18 mouse cellular contexts compared by ENCODE assay signal in genomic region chr13:37442531-37442930, GRCm38 (mm10).
DNase-seq lines count a peak whose midpoint lies in the region; ATAC-seq lines count a peak whose summit lies in the region.
"Had no signal": no experiment of that assay in that cellular context is flagged by ENCODE, and none has a peak within 500 bp of the region (broad histone marks: within the 10 kb centered on the region; RNA-seq: fewer than 3 reads in every experiment).

No protein-coding gene starts in this region.

- peaks cover 17% of the 10 kb centered on the region for H3K4me1 ChIP-seq in kidney, embryonic 16.5 days (ENCODE audit: insufficient read depth, low read length)
- H3K4me1 ChIP-seq in neural tube, embryonic 11.5 days (ENCODE audit: control insufficient read depth, insufficient read depth, low read length), result no peaks in the 10 kb centered on the region; the same call in 1 of the 2 replicates
- H3K4me1 ChIP-seq in neural tube, embryonic 15.5 days, result 0 out of 2 replicates have a peak, but pooled peaks cover 3% of the 10 kb centered on the region
- H3K4me1 ChIP-seq: forebrain, embryonic 13.5 days had no signal

- H3K9me3 ChIP-seq in kidney, embryonic 16.5 days (ENCODE audit: low read length), result no peaks in the 10 kb centered on the region
- no peaks in the 10 kb centered on the region for H3K9me3 ChIP-seq in neural tube, embryonic 11.5 days (ENCODE audit: control insufficient read depth, low read length)
- H3K9me3 ChIP-seq in neural tube, embryonic 15.5 days (replicated peaks), result no peaks in the 10 kb centered on the region
- H3K9me3 ChIP-seq: forebrain, embryonic 13.5 days; hindbrain, embryonic 12.5 days; liver, embryonic 13.5 days had no signal

- peaks cover 6% of the 10 kb centered on the region; the same call in 1 of the 2 replicates for H3K27me3 ChIP-seq in kidney, embryonic 16.5 days (ENCODE audit: insufficient read depth, low read length)
- H3K27me3 ChIP-seq in neural tube, embryonic 11.5 days (ENCODE audit: control insufficient read depth, insufficient read depth, low read length), result no peaks in the 10 kb centered on the region; the same call in 1 of the 2 replicates
- peaks cover 7% of the 10 kb centered on the region; the same call in 1 of the 2 replicates for H3K27me3 ChIP-seq in neural tube, embryonic 15.5 days (replicated peaks)
- H3K27me3 ChIP-seq: liver, embryonic 13.5 days had no signal

- no peak overlapping the region for H3K4me3 ChIP-seq in kidney, embryonic 16.5 days (ENCODE audit: low read length)
- H3K4me3 ChIP-seq in neural tube, embryonic 11.5 days (ENCODE audit: low read depth, low read length), result no peak overlapping the region
- no peak overlapping the region for H3K4me3 ChIP-seq in neural tube, embryonic 15.5 days (replicated peaks)
- H3K4me3 ChIP-seq: forebrain, embryonic 13.5 days; hindbrain, embryonic 12.5 days; layer of hippocampus, adult 2 months; liver, embryonic 13.5 days; myocyte had no signal

- H3K36me3 ChIP-seq in kidney, embryonic 16.5 days (ENCODE audit: insufficient read depth, low read length), result no peaks in the 10 kb centered on the region
- H3K36me3 ChIP-seq in neural tube, embryonic 11.5 days (ENCODE audit: control insufficient read depth, insufficient read depth, low read length), result no peaks in the 10 kb centered on the region
- no peaks in the 10 kb centered on the region for H3K36me3 ChIP-seq in neural tube, embryonic 15.5 days
- H3K36me3 ChIP-seq: hindbrain, embryonic 12.5 days; liver, embryonic 13.5 days had no signal

- no peak overlapping the region for H3K9ac ChIP-seq in kidney, embryonic 16.5 days (replicated peaks; ENCODE audit: low read length)
- no peak overlapping the region for H3K9ac ChIP-seq in neural tube, embryonic 11.5 days (ENCODE audit: low read length)
- H3K9ac ChIP-seq in neural tube, embryonic 15.5 days (replicated peaks), result no peak overlapping the region
- H3K9ac ChIP-seq: forebrain, embryonic 13.5 days; hindbrain, embryonic 12.5 days; liver, embryonic 13.5 days had no signal

- no peak; the same call in 1 of the 2 replicates for ATAC-seq in kidney, embryonic 16.5 days (ENCODE audit: low FRiP score, low TSS enrichment)
- ATAC-seq in neural tube, embryonic 11.5 days (ENCODE audit: insufficient read depth, low FRiP score, low TSS enrichment), result no peak
- ATAC-seq in neural tube, embryonic 15.5 days (ENCODE audit: low FRiP score), result no peak
- ATAC-seq: forebrain, embryonic 13.5 days; inflammation-experienced regulatory T-cells, adult 6 months had no signal

- peak; percentile 69 for DNase-seq in adrenal gland, postnatal 14 days
- DNase-seq in adrenal gland, postnatal 25 days, result no peak
- no peak for DNase-seq in kidney, adult 8-10 months
- DNase-seq in neural tube, embryonic 11.5 days (ENCODE audit: low spot score), result peak; percentile 23
- no peak for DNase-seq in left cerebral cortex, adult 9 months (ENCODE audit: low spot score in 2 of 2)
- DNase-seq: cerebellum, adult 11-12 months; cerebellum, postnatal 25 days; liver, embryonic 13.5 days; midbrain, embryonic 14.5 days; right cerebral cortex, adult 18-20 months; thymus, postnatal 4 days had no signal

- H3K4me2 ChIP-seq in kidney, embryonic 16.5 days (replicated peaks; ENCODE audit: low read depth, low read length), result no peak overlapping the region
- H3K4me2 ChIP-seq in neural tube, embryonic 11.5 days (ENCODE audit: low read depth), result no peak overlapping the region
- H3K4me2 ChIP-seq in neural tube, embryonic 15.5 days, result no peak overlapping the region
- H3K4me2 ChIP-seq: forebrain, embryonic 13.5 days; hindbrain, embryonic 12.5 days; liver, embryonic 13.5 days had no signal

- 0 out of 2 replicates have a peak overlapping the region, but pooled peaks have one; percentile 6 for H3K27ac ChIP-seq in kidney, embryonic 16.5 days (ENCODE audit: low read length)
- H3K27ac ChIP-seq in neural tube, embryonic 11.5 days (ENCODE audit: low read depth, low read length), result no peak overlapping the region
- H3K27ac ChIP-seq in neural tube, embryonic 15.5 days (replicated peaks), result no peak overlapping the region
- H3K27ac ChIP-seq: forebrain, embryonic 13.5 days; hindbrain, embryonic 12.5 days; layer of hippocampus, adult 2 months; liver, embryonic 13.5 days had no signal

- 29% methylated on average over 7 of the region's 7 CpGs for WGBS in kidney, embryonic 16.5 days
- WGBS in neural tube, embryonic 11.5 days, result 28% methylated on average over 7 of the region's 7 CpGs
- 27% methylated on average over 7 of the region's 7 CpGs for WGBS in neural tube, embryonic 15.5 days

Comparison
In these comparisons a context has a peak if more than half of its experiments do, and no peak if none do; other contexts are left out.
1. DNase-seq: peak in adrenal gland, postnatal 14 days (single experiment) and neural tube, embryonic 11.5 days (single experiment); none in adrenal gland, postnatal 25 days (single experiment), kidney, adult 8-10 months (0 of 2) and left cerebral cortex, adult 9 months (0 of 2).